Mouse (Mus musculus) liver, adult (tissue): Measurements from ENCODE around the gene Serpina11.
A peak's percentile ranks its signal among the peaks of the same experiment; 100 is the strongest.

Experiments used
- GATA4 ChIP-seq: IDR thresholded peaks from 2 replicates; pipeline ENCODE4 v1.6.1; 2014; ENCODE audit warnings: mild to moderate bottlenecking, low read length; ENCODE audit not compliant: insufficient replicate concordance

Gene Serpina11

GRCm38 (mm10) chr12:103989857-103990256 lies at the start of gene Serpina11:
Gene Serpina11, minus strand, starts transcription at chr12:103989957.
- TF ChIP-seq GATA4 = no peak; the same call in 1 of the 2 replicates

DNA sequence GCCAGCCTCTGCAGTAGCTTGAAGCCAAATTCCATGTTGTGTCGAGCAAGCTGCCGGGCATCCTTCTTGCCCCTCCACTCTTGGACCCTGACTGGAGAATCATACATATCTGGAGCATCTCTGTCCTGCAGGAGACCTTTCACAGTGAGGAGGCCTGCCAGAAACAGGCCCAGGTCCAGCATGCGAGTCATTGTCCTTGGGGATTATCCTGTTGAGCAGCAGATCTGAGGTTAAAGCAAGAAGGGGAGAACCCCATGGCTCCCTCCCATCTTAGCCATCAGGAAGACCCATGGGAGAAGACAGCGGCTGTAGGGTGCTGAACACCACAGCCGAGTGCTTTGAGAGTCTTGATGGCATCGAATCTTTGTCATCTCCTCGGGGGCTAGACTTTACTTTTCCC lies 48.4 kb upstream of the Serpina11 start:
- TF ChIP-seq GATA4 = no peak

DNA sequence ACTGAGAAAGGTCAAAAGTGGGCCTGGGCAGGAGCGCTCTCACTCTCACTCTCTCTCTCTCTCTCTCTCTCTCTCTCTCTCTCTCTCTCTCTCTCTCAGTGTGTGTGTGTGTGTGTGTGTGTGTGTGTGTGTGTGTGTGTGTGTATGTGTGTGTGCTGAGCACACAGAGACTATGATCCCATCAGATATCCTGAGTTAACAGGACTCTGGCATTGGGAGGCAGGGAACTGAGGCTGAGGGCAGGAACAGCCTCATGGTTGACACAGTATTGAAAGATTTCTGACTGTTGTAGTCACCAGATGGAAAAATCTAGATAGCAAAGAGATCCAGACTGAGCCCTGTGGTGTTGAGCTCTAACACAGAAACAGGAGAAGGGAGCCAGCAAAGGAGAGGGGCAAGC lies 44.0 kb upstream of the Serpina11 start:
- peak; percentile 92 for TF ChIP-seq GATA4

GRCm38 (mm10) chr12:104029986-104030385 lies 40.2 kb upstream of the Serpina11 start:
- no peak for TF ChIP-seq GATA4

DNA sequence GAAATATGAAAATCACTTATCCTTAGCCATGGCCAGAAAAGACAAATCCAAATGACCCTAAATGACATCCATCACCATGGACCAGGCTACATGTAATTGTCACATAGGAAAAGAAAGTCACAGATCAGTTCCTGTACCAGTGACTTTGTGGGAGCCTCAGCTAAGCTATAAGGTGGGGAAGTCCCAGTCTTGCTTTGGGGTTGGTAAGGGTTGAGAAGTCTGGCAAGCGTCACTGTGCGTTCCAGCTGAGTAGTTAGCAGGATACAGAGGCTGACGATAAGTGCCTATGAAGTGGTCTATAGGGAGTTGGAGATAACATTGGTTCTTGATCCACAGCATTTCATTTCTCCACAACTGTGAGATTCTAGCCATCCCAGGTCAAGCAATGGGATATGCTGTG lies 25.5 kb upstream of the Serpina11 start:
- no peak for TF ChIP-seq GATA4

DNA sequence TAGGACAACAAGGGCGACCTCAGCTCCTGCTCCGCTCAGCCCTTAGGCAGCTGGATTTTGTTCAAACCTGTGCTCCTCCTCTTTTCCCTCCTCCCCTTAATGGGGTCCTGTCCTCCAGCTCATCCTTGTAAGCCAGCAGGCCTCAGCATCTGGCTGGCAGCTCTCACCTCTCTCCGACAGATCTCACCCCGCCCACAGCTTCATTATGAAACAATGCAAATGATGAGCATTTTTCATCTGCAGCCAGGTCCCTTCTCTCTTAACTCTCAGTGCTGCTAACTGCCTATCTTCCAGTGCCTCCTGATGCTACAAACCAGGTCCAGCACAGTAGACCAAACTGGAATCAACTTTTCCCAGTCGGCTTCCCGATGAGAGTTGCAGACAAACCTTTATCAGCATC lies 23.9 kb upstream of the Serpina11 start, which contains the start of gene Serpina9:
TSS of gene Serpina9 (minus strand) at position 136 of the 400 bp plus-strand sequence.
- no peak for TF ChIP-seq GATA4

- TF ChIP-seq GATA4 = no peak
Observed at GRCm38 (mm10) chr12:104004689-104005088, 14.9 kb upstream of the Serpina11 start.

GRCm38 (mm10) chr12:104003238-104003612 lies 13.5 kb upstream of the Serpina11 start:
- TF ChIP-seq GATA4 = no peak

- TF ChIP-seq GATA4 = peak; percentile 37; the same call in 1 of the 2 replicates
Observed at GRCm38 (mm10) chr12:104002569-104003237, 12.9 kb upstream of the Serpina11 start.

GRCm38 (mm10) chr12:104000594-104000993 lies 10.8 kb upstream of the Serpina11 start:
- no peak for TF ChIP-seq GATA4

DNA sequence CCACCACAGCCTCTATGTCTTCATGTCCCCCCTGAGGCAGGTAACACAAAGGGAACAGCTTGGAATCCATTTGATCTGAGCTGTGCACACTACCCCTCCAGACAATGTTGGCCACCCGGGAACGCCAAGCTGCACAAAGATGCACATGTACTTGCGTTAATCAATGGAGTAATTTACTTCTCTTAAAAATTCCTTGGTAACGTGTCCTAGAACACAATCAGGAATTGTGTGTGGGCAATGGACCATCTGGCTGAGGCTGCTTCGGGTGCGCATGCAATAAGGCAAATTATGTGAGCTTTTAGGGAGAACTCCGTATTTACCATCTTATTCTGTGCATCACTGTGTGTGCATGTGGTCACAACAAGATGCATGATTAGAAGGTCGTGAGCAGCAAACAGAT lies 9.9 kb upstream of the Serpina11 start:
- TF ChIP-seq GATA4 = no peak

GRCm38 (mm10) chr12:103996513-103996912 lies 6.8 kb upstream of the Serpina11 start:
- no peak for TF ChIP-seq GATA4

GRCm38 (mm10) chr12:103995292-103996072 lies 5.7 kb upstream of the Serpina11 start:
- no peak for TF ChIP-seq GATA4

- no peak for TF ChIP-seq GATA4
Observed at GRCm38 (mm10) chr12:103992945-103993344, 3.2 kb upstream of the Serpina11 start.

GRCm38 (mm10) chr12:103989514-103989767 lies 316 bp downstream of the Serpina11 start:
- TF ChIP-seq GATA4 = no peak

DNA sequence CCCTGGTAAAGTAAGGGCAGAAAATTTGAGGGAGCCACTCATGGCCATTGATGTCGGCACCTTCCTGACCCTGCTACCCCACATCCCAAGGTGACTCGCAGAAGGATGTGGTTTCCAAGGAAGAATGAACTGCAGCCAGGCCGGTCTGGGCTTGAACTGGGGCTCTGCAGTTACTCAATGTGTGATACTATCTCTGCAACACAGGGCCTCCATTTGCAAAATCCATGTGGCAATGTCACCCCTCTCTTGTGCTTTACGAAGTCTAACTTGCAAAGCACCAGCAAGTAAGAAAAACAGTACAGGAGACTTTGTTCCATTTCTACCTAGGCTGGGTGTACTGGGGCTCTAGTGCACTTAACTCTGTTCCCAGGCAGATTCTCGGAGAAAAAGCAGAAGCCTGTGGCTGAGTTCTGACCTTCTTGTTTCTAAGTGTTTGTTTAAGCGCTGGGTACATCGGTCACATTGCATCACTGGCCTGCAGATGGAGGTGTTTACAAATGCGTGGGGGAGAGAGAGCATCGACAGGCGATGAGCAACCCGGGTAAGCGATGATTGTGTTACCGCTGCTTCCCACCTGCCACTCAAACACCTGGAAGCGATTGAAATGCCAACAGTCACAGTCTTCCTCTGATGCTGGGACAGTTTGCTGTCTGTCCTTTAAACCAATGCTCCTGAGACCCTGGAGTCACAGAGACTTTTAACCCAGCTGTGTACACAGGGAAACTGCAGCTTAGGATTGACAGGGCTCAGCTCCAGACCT lies 823 bp downstream of the Serpina11 start:
- no peak for TF ChIP-seq GATA4
